8 mouse cellular contexts compared by ENCODE assay signal in genomic region chr11:62821893-62822292, GRCm38 (mm10). TPM values are rescaled to one million over a fixed set of nuclear protein-coding genes. Genes with fewer than 3 reads are reported as not detected.
A peak's percentile ranks its signal among the peaks of the same experiment; 100 is the strongest.
DNase-seq lines count a peak whose midpoint lies in the region; ATAC-seq lines count a peak whose summit lies in the region.

No protein-coding gene starts in this region.

- H3K4me1 ChIP-seq in heart, embryonic 13.5 days: peaks cover 26% of the 10 kb centered on the region
- H3K4me1 ChIP-seq in kidney, embryonic 16.5 days (ENCODE audit: insufficient read depth, low read length): peaks cover 50% of the 10 kb centered on the region

- peak; percentile 46 for DNase-seq in urinary bladder, adult 18-20 months (ENCODE audit: low spot score in 2 of 2)
- DNase-seq in urinary bladder, adult 2 months (ENCODE audit: low spot score): no peak
- peak; percentile 17 to 37 for DNase-seq in monocyte, adult 2 months (ENCODE audit: low read depth in 1 of 2, low spot score in 2 of 2)
- DNase-seq in cerebellum, adult 11-12 months: no peak
- no peak for DNase-seq in embryo, embryonic 11 days

- 0 out of 2 replicates have a peak, but pooled peaks cover 5% of the 10 kb centered on the region for H3K9me3 ChIP-seq in heart, embryonic 13.5 days
- no peaks in the 10 kb centered on the region for H3K9me3 ChIP-seq in kidney, embryonic 16.5 days (ENCODE audit: low read length)

- H3K4me3 ChIP-seq in heart, embryonic 13.5 days: peak overlapping the region; percentile 37
- peak overlapping the region; percentile 30 for H3K4me3 ChIP-seq in kidney, embryonic 16.5 days (ENCODE audit: low read length)

- H3K4me2 ChIP-seq in heart, embryonic 13.5 days: peak overlapping the region; percentile 80
- peak overlapping the region; percentile 43 for H3K4me2 ChIP-seq in kidney, embryonic 16.5 days (replicated peaks; ENCODE audit: low read depth, low read length)

- no peak for ATAC-seq in heart, embryonic 13.5 days (ENCODE audit: extremely low read depth, insufficient number of reproducible peaks, low FRiP score, low TSS enrichment)
- no peak for ATAC-seq in kidney, embryonic 16.5 days (ENCODE audit: low FRiP score, low TSS enrichment)
- no peak for ATAC-seq in cerebellum, adult (ENCODE audit: insufficient number of reproducible peaks, low FRiP score, low TSS enrichment)

- no peaks in the 10 kb centered on the region for H3K27me3 ChIP-seq in heart, embryonic 13.5 days (replicated peaks)
- no peaks in the 10 kb centered on the region for H3K27me3 ChIP-seq in kidney, embryonic 16.5 days (ENCODE audit: insufficient read depth, low read length)

- H3K36me3 ChIP-seq in heart, embryonic 13.5 days: peaks cover 4% of the 10 kb centered on the region; the same call in 1 of the 2 replicates
- no peaks in the 10 kb centered on the region for H3K36me3 ChIP-seq in kidney, embryonic 16.5 days (ENCODE audit: insufficient read depth, low read length)

- H3K27ac ChIP-seq in heart, embryonic 13.5 days (replicated peaks): peak overlapping the region; percentile 40; the same call in 1 of the 2 replicates
- peak overlapping the region; percentile 19; the same call in 1 of the 2 replicates for H3K27ac ChIP-seq in kidney, embryonic 16.5 days (ENCODE audit: low read length)

- H3K9ac ChIP-seq in heart, embryonic 13.5 days: peak overlapping the region; percentile 45; the same call in 1 of the 2 replicates
- no peak overlapping the region for H3K9ac ChIP-seq in kidney, embryonic 16.5 days (replicated peaks; ENCODE audit: low read length)

- WGBS in heart, embryonic 13.5 days: 50% methylated on average over 5 of the region's 5 CpGs
- WGBS in kidney, embryonic 16.5 days: 57% methylated on average over 5 of the region's 5 CpGs

RNA-seq across cellular contexts. Expression of gene Trim16, which starts 1.9 kb away (rescaled TPM):
- 23.3 and 33.0 TPM in 2 replicates for polyA plus RNA-seq in urinary bladder, adult 2 months (2012; rRNA removed)
- polyA plus RNA-seq in heart, embryonic 13.5 days (2015; fragmentation: Nextera tagmentation; extraction: Ambion mirVana): 5.7 and 5.8 TPM in 2 replicates
- 18.1 TPM in 2 replicates for polyA plus RNA-seq in kidney, embryonic 16.5 days (2015; fragmentation: Nextera tagmentation; extraction: Ambion mirVana)

RNA-seq across cellular contexts. Expression of gene Fbxw10, which starts 25.0 kb away (rescaled TPM):
- polyA plus RNA-seq in urinary bladder, adult 2 months (2012; rRNA removed): 0.77 and 1.6 TPM in 2 replicates
- polyA plus RNA-seq in heart, embryonic 13.5 days (2015; fragmentation: Nextera tagmentation; extraction: Ambion mirVana): 0.13 TPM in 1 of 2 replicates, not detected in the other
- 0.51 and 0.87 TPM in 2 replicates for polyA plus RNA-seq in kidney, embryonic 16.5 days (2015; fragmentation: Nextera tagmentation; extraction: Ambion mirVana)

RNA-seq across cellular contexts. Expression of gene Zfp286, which starts 32.6 kb away (rescaled TPM):
- 5.4 and 5.5 TPM in 2 replicates for polyA plus RNA-seq in urinary bladder, adult 2 months (2012; rRNA removed)
- 9.9 and 10.2 TPM in 2 replicates for polyA plus RNA-seq in heart, embryonic 13.5 days (2015; fragmentation: Nextera tagmentation; extraction: Ambion mirVana)
- 18.5 and 21.9 TPM in 2 replicates for polyA plus RNA-seq in kidney, embryonic 16.5 days (2015; fragmentation: Nextera tagmentation; extraction: Ambion mirVana)

RNA-seq across cellular contexts. Expression of gene Tvp23b, which starts 57.4 kb away (rescaled TPM):
- polyA plus RNA-seq in urinary bladder, adult 2 months (2012; rRNA removed): 44.5 and 51.3 TPM in 2 replicates
- polyA plus RNA-seq in heart, embryonic 13.5 days (2015; fragmentation: Nextera tagmentation; extraction: Ambion mirVana): 47.7 and 52.3 TPM in 2 replicates
- polyA plus RNA-seq in kidney, embryonic 16.5 days (2015; fragmentation: Nextera tagmentation; extraction: Ambion mirVana): 79.0 and 83.6 TPM in 2 replicates

Comparison
In these comparisons a context has a peak if more than half of its experiments do, and no peak if none do; other contexts are left out.
1. DNase-seq: peak in urinary bladder, adult 18-20 months (2 of 2) and monocyte, adult 2 months (2 of 2); none in urinary bladder, adult 2 months (single experiment), cerebellum, adult 11-12 months (single experiment) and embryo, embryonic 11 days (single experiment).